Mouse (Mus musculus) forebrain, embryonic 12.5 days (tissue): ENCODE results near the gene Svs3b. TPM values are rescaled to one million over a fixed set of nuclear protein-coding genes. Genes with fewer than 3 reads are reported as not detected.
"Not testable (repeated sequence)": the region's sequence is repeated elsewhere in the genome, so short reads cannot be mapped to it uniquely, and the experiment has no call there.

Experiments used
- ATAC-seq: fragments of 200-750 bp; cut with Nextera tagmentation; 2 replicates; pipeline ENCODE4 v1.8.0; 2017; ENCODE audit warnings: moderate TSS enrichment; ENCODE audit not compliant: low FRiP score
- H3K27ac ChIP-seq: fragments of 300-500 bp; sonication (generic); 2 replicates; pipeline ENCODE4 v1.5.1; 2016; ENCODE audit warnings: mild to moderate bottlenecking
- H3K27me3 ChIP-seq: fragments of 300-500 bp; sonication (generic); 2 replicates; pipeline ENCODE4 v1.6.1; 2016; ENCODE audit warnings: mild to moderate bottlenecking
- H3K36me3 ChIP-seq: fragments of 300-500 bp; sonication (generic); replicated peaks from 2 replicates; pipeline ENCODE4 v1.6.1; 2016; ENCODE audit warnings: mild to moderate bottlenecking
- H3K4me1 ChIP-seq: fragments of 300-500 bp; sonication (generic); 2 replicates; pipeline ENCODE4 v1.6.1; 2016
- H3K4me2 ChIP-seq: fragments of 300-500 bp; sonication (generic); 2 replicates; pipeline ENCODE4 v1.6.1; 2016; ENCODE audit warnings: mild to moderate bottlenecking, moderate library complexity
- H3K4me3 ChIP-seq: fragments of 300-500 bp; sonication (generic); replicated peaks from 2 replicates; pipeline ENCODE4 v1.5.1; 2016; ENCODE audit warnings: mild to moderate bottlenecking
- H3K9ac ChIP-seq: fragments of 300-500 bp; sonication (generic); 2 replicates; pipeline ENCODE4 v1.6.1; 2016; ENCODE audit warnings: mild to moderate bottlenecking
- H3K9me3 ChIP-seq: fragments of 300-500 bp; sonication (generic); 2 replicates; pipeline ENCODE4 v1.6.1; 2016
- WGBS: fragments of 180-500 bp; shearing (Covaris S2); methylation state at CpG from one replicate; pipeline ENCODE4 v1.1.7; 2016; 5-methylcytosine and 5-hydroxymethylcytosine counted together
- polyA plus RNA-seq: library from polyadenylated mRNA; unstranded; fragments of >200 nt; fragmentation: Nextera tagmentation; extraction: Ambion mirVana; gene quantifications from 2 replicates; pipeline ENCODE4 v1.2.1, GENCODE M21; 2016

Svs3b gene
- not detected in 2 replicates for polyA plus RNA-seq

- not testable (repeated sequence) for H3K27me3 ChIP-seq, H3K9ac ChIP-seq, H3K27ac ChIP-seq, H3K4me3 ChIP-seq, ATAC-seq, H3K36me3 ChIP-seq, H3K4me1 ChIP-seq, H3K4me2 ChIP-seq, H3K9me3 ChIP-seq
- 94% methylated on average over 1 of the region's 1 CpGs for WGBS
Observed at GRCm38 (mm10) chr2:164256540-164256939, at the start of gene Svs3b. TSS of gene Svs3b (minus strand) at chr2:164256640.

- WGBS: 84% methylated on average over 1 of the region's 1 CpGs
- not testable (repeated sequence) for H3K9ac ChIP-seq, ATAC-seq, H3K4me1 ChIP-seq, H3K4me2 ChIP-seq, H3K27me3 ChIP-seq, H3K4me3 ChIP-seq, H3K9me3 ChIP-seq, H3K36me3 ChIP-seq, H3K27ac ChIP-seq
Observed at GRCm38 (mm10) chr2:164288968-164289367, 32.5 kb upstream of the Svs3b start, which contains the start of gene Svs3a. TSS of gene Svs3a (plus strand) at chr2:164289268.

GRCm38 (mm10) chr2:164278359-164278758, 21.9 kb upstream of the Svs3b start, which contains the start of gene Svs4:
TSS of gene Svs4 (minus strand) at chr2:164278459.
- ATAC-seq: no peak
- Histone ChIP-seq H3K4me2 (no peak within 1 kb of the TSS), H3K27ac (no peak within 1 kb of the TSS), H3K4me3 (no peak within 1 kb of the TSS), H3K9ac (no peak within 1 kb of the TSS), H3K36me3 (no peaks in the 10 kb centered on the region), H3K9me3 (no peaks in the 10 kb centered on the region), H3K27me3 (no peaks in the 10 kb centered on the region), H3K4me1 (no peaks in the 10 kb centered on the region)
- WGBS: 93% methylated on average over 4 of the region's 4 CpGs

- Histone ChIP-seq H3K9me3 (no peaks in the 10 kb centered on the region), H3K27ac (no peak within 1 kb of the TSS), H3K4me1 (no peaks in the 10 kb centered on the region), H3K9ac (no peak within 1 kb of the TSS), H3K4me2 (no peak within 1 kb of the TSS), H3K27me3 (no peaks in the 10 kb centered on the region), H3K36me3 (no peaks in the 10 kb centered on the region), H3K4me3 (no peak within 1 kb of the TSS)
- no peak for ATAC-seq
- WGBS: 88% methylated on average over 3 of the region's 3 CpGs
Observed at GRCm38 (mm10) chr2:164238366-164238765, 18.1 kb downstream of the Svs3b start, which contains the start of gene Svs2. TSS of gene Svs2 (minus strand) at chr2:164238466.

GRCm38 (mm10) chr2:164232671-164233070, 23.8 kb downstream of the Svs3b start:
- H3K4me3 ChIP-seq: no peak overlapping the region
- 88% methylated on average over 8 of the region's 8 CpGs for WGBS
- H3K4me2 ChIP-seq: no peak overlapping the region
- ATAC-seq: no peak
- H3K9me3 ChIP-seq: no peaks in the 10 kb centered on the region
- H3K4me1 ChIP-seq: no peaks in the 10 kb centered on the region
- no peaks in the 10 kb centered on the region for H3K27me3 ChIP-seq
- H3K36me3 ChIP-seq: no peaks in the 10 kb centered on the region
- no peak overlapping the region for H3K27ac ChIP-seq
- no peak overlapping the region for H3K9ac ChIP-seq

DNA sequence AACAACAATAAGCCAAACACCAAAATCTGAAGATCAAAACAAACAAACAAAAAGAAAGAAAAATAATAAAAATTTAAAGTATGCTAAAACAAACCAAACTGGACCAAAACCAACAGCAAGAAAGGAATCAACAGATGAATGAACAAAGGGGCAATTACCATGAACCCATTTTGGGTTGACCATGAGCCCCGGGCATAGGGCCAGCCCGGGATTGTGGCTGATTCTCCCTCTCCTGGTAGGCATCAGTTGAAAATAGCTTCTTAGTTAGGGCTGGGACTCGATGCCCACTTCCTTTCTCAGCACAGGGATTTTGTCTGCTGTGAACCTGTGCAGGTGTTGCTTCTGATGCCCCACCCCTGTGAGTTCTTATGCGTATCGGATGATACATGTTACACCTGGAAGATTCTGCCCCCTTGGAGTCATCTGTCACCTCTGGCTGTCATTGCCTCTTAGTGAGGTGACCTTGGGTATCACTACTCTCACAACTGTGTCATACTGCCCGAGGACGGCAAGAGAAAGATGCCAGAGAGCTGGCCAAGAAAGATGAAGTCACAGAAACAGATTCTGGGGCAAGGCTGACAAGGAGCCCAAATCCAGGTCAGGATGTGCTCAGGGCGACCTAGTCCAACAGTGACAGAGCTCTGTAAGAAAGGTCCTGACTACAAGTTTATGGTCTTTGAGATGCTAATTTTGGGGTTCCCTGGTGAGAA, 27.9 kb downstream of the Svs3b start:
- H3K4me1 ChIP-seq: no peaks in the 10 kb centered on the region
- H3K9ac ChIP-seq: no peak overlapping the region
- H3K9me3 ChIP-seq: no peaks in the 10 kb centered on the region
- H3K27ac ChIP-seq: no peak overlapping the region
- no peak overlapping the region for H3K4me3 ChIP-seq
- WGBS: 90% methylated on average over 8 of the region's 8 CpGs
- no peaks in the 10 kb centered on the region for H3K27me3 ChIP-seq
- ATAC-seq: no peak
- H3K4me2 ChIP-seq: no peak overlapping the region
- no peaks in the 10 kb centered on the region for H3K36me3 ChIP-seq

- Histone ChIP-seq H3K4me3 (no peak within 1 kb of the TSS), H3K27ac (no peak within 1 kb of the TSS), H3K4me2 (no peak within 1 kb of the TSS), H3K36me3 (no peaks in the 10 kb centered on the region), H3K27me3 (no peaks in the 10 kb centered on the region), H3K9me3 (no peaks in the 10 kb centered on the region), H3K9ac (no peak within 1 kb of the TSS), H3K4me1 (no peaks in the 10 kb centered on the region)
- ATAC-seq: no peak
- WGBS: 89% methylated on average over 11 of the region's 11 CpGs
Observed at GRCm38 (mm10) chr2:164221522-164221921, 34.9 kb downstream of the Svs3b start, which contains the start of gene Wfdc15b. TSS of gene Wfdc15b (minus strand) at chr2:164221660.

GRCm38 (mm10) chr2:164219295-164219694, 37.1 kb downstream of the Svs3b start:
- Histone ChIP-seq H3K4me2 (no peak overlapping the region), H3K27ac (no peak overlapping the region), H3K36me3 (no peaks in the 10 kb centered on the region), H3K4me1 (no peaks in the 10 kb centered on the region), H3K27me3 (no peaks in the 10 kb centered on the region), H3K9me3 (no peaks in the 10 kb centered on the region), H3K9ac (no peak overlapping the region), H3K4me3 (no peak overlapping the region)
- WGBS: 85% methylated on average over 9 of the region's 9 CpGs
- no peak for ATAC-seq

DNA sequence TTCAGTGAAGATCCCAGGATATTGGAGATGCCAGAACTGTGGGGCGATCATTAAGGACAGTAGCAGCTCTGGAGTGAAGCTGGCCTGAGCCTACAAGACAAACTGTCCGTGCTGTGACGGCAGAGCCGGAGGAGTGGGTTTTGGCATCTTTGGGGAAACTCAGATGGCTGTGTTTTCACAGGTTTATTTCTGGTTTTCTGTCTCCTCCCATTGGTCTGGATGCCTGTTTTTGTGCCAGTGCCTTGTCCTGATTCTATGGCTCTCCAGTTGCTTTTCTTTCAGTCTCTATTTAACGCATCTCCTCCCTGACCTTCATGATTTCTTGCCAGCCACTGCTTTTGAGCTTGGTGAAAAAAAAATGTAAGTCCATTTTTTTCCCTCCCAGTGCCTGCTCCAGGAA, 43.7 kb downstream of the Svs3b start:
- Histone ChIP-seq H3K4me3 (no peak overlapping the region), H3K4me1 (no peaks in the 10 kb centered on the region), H3K27ac (no peak overlapping the region), H3K4me2 (no peak overlapping the region), H3K9me3 (no peaks in the 10 kb centered on the region), H3K9ac (no peak overlapping the region), H3K27me3 (no peaks in the 10 kb centered on the region), H3K36me3 (no peaks in the 10 kb centered on the region)
- no peak for ATAC-seq
- 87% methylated on average over 5 of the region's 5 CpGs for WGBS

DNA sequence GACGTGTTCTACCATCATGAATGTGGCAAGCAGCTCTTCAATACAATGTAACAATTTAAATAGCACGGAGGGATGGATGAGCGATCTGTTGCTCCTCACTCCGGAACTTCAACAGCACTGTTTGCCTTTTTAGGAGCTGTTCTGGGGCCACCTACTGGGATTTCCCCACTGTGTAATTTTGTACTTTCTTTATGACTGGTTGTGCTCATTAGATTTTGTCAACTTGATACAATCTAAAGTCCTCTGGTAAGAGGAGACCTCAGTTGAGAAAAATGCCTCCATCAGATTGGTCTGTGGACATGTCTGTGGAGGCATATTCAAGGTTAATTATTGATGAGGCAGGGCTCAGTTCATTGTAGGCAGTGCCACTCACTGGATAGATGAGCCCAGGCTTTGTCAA, 45.5 kb downstream of the Svs3b start:
- WGBS: 83% methylated on average over 4 of the region's 4 CpGs

DNA sequence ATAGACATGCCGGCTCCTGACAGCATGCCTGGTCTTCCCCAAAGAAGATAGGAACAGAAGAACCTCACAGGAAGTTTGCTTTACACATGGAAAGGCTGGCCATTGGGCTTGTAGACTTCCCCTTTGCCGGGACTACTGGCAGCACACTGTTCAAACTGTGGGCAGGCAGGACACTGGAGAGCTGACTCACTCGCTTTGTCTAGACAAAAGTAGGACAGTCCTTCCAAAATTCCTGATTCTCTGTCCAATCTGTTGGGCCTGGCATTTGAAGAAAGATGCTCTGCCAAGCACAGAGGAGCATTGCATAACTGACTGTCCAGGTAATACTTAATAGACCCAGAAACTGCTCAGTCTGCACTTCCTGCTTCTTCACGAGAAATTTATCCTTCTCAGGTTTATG, 49.8 kb downstream of the Svs3b start:
- WGBS: 86% methylated on average over 4 of the region's 4 CpGs
- Histone ChIP-seq H3K4me1 (no peaks in the 10 kb centered on the region), H3K27me3 (no peaks in the 10 kb centered on the region), H3K27ac (no peak overlapping the region), H3K9ac (no peak overlapping the region), H3K9me3 (no peaks in the 10 kb centered on the region), H3K4me3 (no peak overlapping the region), H3K4me2 (no peak overlapping the region), H3K36me3 (no peaks in the 10 kb centered on the region)
- ATAC-seq: no peak

More for the DNA sequence above, 45.5 kb downstream of the Svs3b start:
- no peaks in the 10 kb centered on the region for H3K9me3 ChIP-seq
- H3K4me1 ChIP-seq: no peaks in the 10 kb centered on the region
- ATAC-seq: no peak
- H3K27ac ChIP-seq: no peak overlapping the region
- H3K27me3 ChIP-seq: no peaks in the 10 kb centered on the region
- H3K9ac ChIP-seq: no peak overlapping the region
- no peak overlapping the region for H3K4me3 ChIP-seq
- no peak overlapping the region for H3K4me2 ChIP-seq
- H3K36me3 ChIP-seq: no peaks in the 10 kb centered on the region

GRCm38 (mm10) chr2:164206011-164206410, 50.4 kb downstream of the Svs3b start:
- not testable (repeated sequence) for H3K4me1 ChIP-seq, H3K27ac ChIP-seq, H3K9me3 ChIP-seq, ATAC-seq, H3K4me2 ChIP-seq, H3K36me3 ChIP-seq, H3K9ac ChIP-seq, H3K4me3 ChIP-seq, H3K27me3 ChIP-seq
- 90% methylated on average over 10 of the region's 10 CpGs for WGBS
